Mouse (Mus musculus) olfactory bulb, adult 2 months (tissue): Measurements from ENCODE around the gene Glra4.

Experiments
- CTCF ChIP-seq: fragments of 200-500 bp; IDR thresholded peaks from 2 replicates; pipeline ENCODE4 v1.5.1; 2012; ENCODE audit warnings: low read depth, mild to moderate bottlenecking, low read length, moderate library complexity; ENCODE audit not compliant: insufficient read depth
- POLR2A ChIP-seq: fragments of 200-500 bp; IDR thresholded peaks from 2 replicates; pipeline ENCODE4 v1.6.1; 2012; ENCODE audit warnings: mild to moderate bottlenecking, low read depth, low read length, moderate library complexity; ENCODE audit not compliant: insufficient read depth

DNA sequence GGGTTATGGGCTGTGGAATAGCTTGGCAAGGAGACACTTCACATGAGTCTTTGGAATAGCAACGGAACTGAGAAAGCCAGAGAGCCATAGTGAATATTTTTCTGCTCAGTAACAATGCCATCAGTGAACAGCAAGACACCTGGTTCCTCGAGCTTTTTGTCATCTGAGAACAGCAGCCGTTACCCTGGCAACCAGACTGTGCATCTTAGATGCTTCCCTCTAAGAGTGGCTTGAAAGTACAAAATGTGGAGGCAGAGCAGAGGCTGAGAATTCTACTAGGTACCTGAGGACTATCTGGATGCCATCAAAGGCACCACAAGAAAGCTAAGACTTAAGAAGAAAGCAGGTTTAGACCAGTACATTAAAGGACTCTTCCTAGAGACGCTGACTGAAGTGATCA lies 45.1 kb upstream of the Glra4 start:
- TF ChIP-seq POLR2A (no peak), CTCF (no peak)
